In genomic region chr9:35135575-35135974, GRCm38 (mm10) we compare ENCODE assay signal across 12 mouse cellular contexts. TPM values are rescaled to one million over a fixed set of nuclear protein-coding genes. Genes with fewer than 3 reads are reported as not detected.
DNase-seq lines count a peak whose midpoint lies in the region; ATAC-seq lines count a peak whose summit lies in the region.
"Had no signal": no experiment of that assay in that cellular context is flagged by ENCODE, and none has a peak within 500 bp of the region (broad histone marks: within the 10 kb centered on the region; RNA-seq: fewer than 3 reads in every experiment).

No protein-coding gene starts in this region.

- H3K4me3 ChIP-seq in hindbrain, embryonic 15.5 days: no peak overlapping the region
- H3K4me3 ChIP-seq in hindbrain, embryonic 14.5 days (replicated peaks; ENCODE audit: low read length): no peak overlapping the region
- H3K4me3 ChIP-seq: forebrain, embryonic 10.5 days; liver, embryonic 15.5 days; neural tube, embryonic 15.5 days had no signal

- no peaks in the 10 kb centered on the region for H3K36me3 ChIP-seq in hindbrain, embryonic 15.5 days
- no peaks in the 10 kb centered on the region for H3K36me3 ChIP-seq in hindbrain, embryonic 14.5 days (replicated peaks; ENCODE audit: control insufficient read depth, insufficient read depth)
- H3K36me3 ChIP-seq: neural tube, embryonic 15.5 days had no signal

- no peaks in the 10 kb centered on the region for H3K27me3 ChIP-seq in hindbrain, embryonic 15.5 days
- no peaks in the 10 kb centered on the region for H3K27me3 ChIP-seq in hindbrain, embryonic 14.5 days (ENCODE audit: control insufficient read depth, insufficient read depth, low read length)
- H3K27me3 ChIP-seq: liver, embryonic 15.5 days; neural tube, embryonic 15.5 days had no signal

- H3K4me1 ChIP-seq in hindbrain, embryonic 15.5 days (replicated peaks): no peaks in the 10 kb centered on the region
- no peaks in the 10 kb centered on the region; the same call in 1 of the 2 replicates for H3K4me1 ChIP-seq in hindbrain, embryonic 14.5 days (replicated peaks; ENCODE audit: control insufficient read depth, insufficient read depth, low read length)
- H3K4me1 ChIP-seq: neural tube, embryonic 15.5 days had no signal

- H3K27ac ChIP-seq in hindbrain, embryonic 15.5 days (replicated peaks): no peak overlapping the region
- H3K27ac ChIP-seq in hindbrain, embryonic 14.5 days: no peak overlapping the region
- H3K27ac ChIP-seq: forebrain, embryonic 10.5 days; liver, embryonic 15.5 days; neural tube, embryonic 15.5 days had no signal

- H3K9ac ChIP-seq in hindbrain, embryonic 15.5 days: no peak overlapping the region
- no peak overlapping the region for H3K9ac ChIP-seq in hindbrain, embryonic 14.5 days
- H3K9ac ChIP-seq: liver, embryonic 15.5 days; neural tube, embryonic 15.5 days had no signal

- no peak overlapping the region for H3K4me2 ChIP-seq in hindbrain, embryonic 15.5 days
- H3K4me2 ChIP-seq in hindbrain, embryonic 14.5 days (replicated peaks): no peak overlapping the region
- H3K4me2 ChIP-seq: liver, embryonic 15.5 days; neural tube, embryonic 15.5 days had no signal

- ATAC-seq in hindbrain, embryonic 15.5 days (ENCODE audit: low FRiP score, low read depth): 0 out of 2 replicates have a peak, but pooled peaks have one; percentile 31
- no peak for ATAC-seq in hindbrain, embryonic 14.5 days (ENCODE audit: low FRiP score)
- ATAC-seq in megakaryocyte progenitor cell, adult 5-6 weeks (replicated peaks; ENCODE audit: poor library complexity): peak; percentile 40

- WGBS in hindbrain, embryonic 15.5 days: 53% methylated on average over 6 of the region's 6 CpGs
- 57% methylated on average over 6 of the region's 6 CpGs for WGBS in hindbrain, embryonic 14.5 days

- DNase-seq in hindbrain, embryonic 14.5 days (ENCODE audit: low spot score): no peak
- DNase-seq in lung, postnatal 10 days: peak; percentile 51
- no peak for DNase-seq in lung, postnatal 25 days (ENCODE audit: low spot score)
- peak; percentile 38 for DNase-seq in adrenal gland, postnatal 25 days
- no peak for DNase-seq in urinary bladder, adult 2 months (ENCODE audit: low spot score)
- DNase-seq: heart, postnatal 10 days; thymus, postnatal 4 days had no signal

- no peaks in the 10 kb centered on the region for H3K9me3 ChIP-seq in hindbrain, embryonic 15.5 days
- no peaks in the 10 kb centered on the region for H3K9me3 ChIP-seq in hindbrain, embryonic 14.5 days (ENCODE audit: control insufficient read depth, low read length)
- H3K9me3 ChIP-seq: forebrain, embryonic 10.5 days; liver, embryonic 15.5 days; neural tube, embryonic 15.5 days had no signal

RNA-seq across cellular contexts. Expression of gene St3gal4, which starts 16.5 kb away (rescaled TPM):
- 13.1 and 15.1 TPM in 2 replicates for polyA plus RNA-seq in hindbrain, embryonic 15.5 days (2015; fragmentation: Nextera tagmentation; extraction: Ambion mirVana)
- polyA plus RNA-seq in hindbrain, embryonic 14.5 days (2014; fragmentation: Nextera tagmentation; extraction: Ambion mirVana): 12.8 and 13.5 TPM in 2 replicates
- 31.0 and 39.8 TPM in 2 replicates for total RNA-seq in adrenal gland, postnatal 25 days (2021)
- 37.2 and 38.1 TPM in 2 replicates for total RNA-seq in megakaryocyte progenitor cell, adult 5-6 weeks (2015)
- 33.7 and 34.6 TPM in 2 replicates for total RNA-seq in megakaryocyte progenitor cell, adult 5-6 weeks (2017)
- polyA plus RNA-seq in urinary bladder, adult 2 months (2012; rRNA removed): 5.1 and 11.2 TPM in 2 replicates

RNA-seq across cellular contexts. Expression of gene Dcps, which starts 40.3 kb away (rescaled TPM):
- 70.9 and 71.9 TPM in 2 replicates for polyA plus RNA-seq in hindbrain, embryonic 15.5 days (2015; fragmentation: Nextera tagmentation; extraction: Ambion mirVana)
- 71.6 and 74.4 TPM in 2 replicates for polyA plus RNA-seq in hindbrain, embryonic 14.5 days (2014; fragmentation: Nextera tagmentation; extraction: Ambion mirVana)
- 20.0 and 27.3 TPM in 2 replicates for total RNA-seq in adrenal gland, postnatal 25 days (2021)
- total RNA-seq in megakaryocyte progenitor cell, adult 5-6 weeks (2015): 64.1 and 67.6 TPM in 2 replicates
- total RNA-seq in megakaryocyte progenitor cell, adult 5-6 weeks (2017): 56.2 and 64.9 TPM in 2 replicates
- 26.3 and 33.1 TPM in 2 replicates for polyA plus RNA-seq in urinary bladder, adult 2 months (2012; rRNA removed)

Comparison
In these comparisons a context has a peak if more than half of its experiments do, and no peak if none do; other contexts are left out.
1. DNase-seq: peak in lung, postnatal 10 days (single experiment) and adrenal gland, postnatal 25 days (single experiment); none in hindbrain, embryonic 14.5 days (single experiment), lung, postnatal 25 days (single experiment) and urinary bladder, adult 2 months (single experiment).